Mouse (Mus musculus): ENCODE data around the gene Cntn5.
"Not testable (repeated sequence)": the region's sequence is repeated elsewhere in the genome, so short reads cannot be mapped to it uniquely, and the experiment has no call there.

Gene Cntn5

GRCm38 (mm10) chr9:10650632-10651031 is 253.9 kb downstream of the Cntn5 start:
- no peak for DNase-seq

GRCm38 (mm10) chr9:10645951-10646350 is 258.6 kb downstream of the Cntn5 start:
- DNase-seq = no peak

GRCm38 (mm10) chr9:10645045-10645830 is 259.3 kb downstream of the Cntn5 start:
- no peak for DNase-seq

GRCm38 (mm10) chr9:10618036-10618435 is 286.5 kb downstream of the Cntn5 start:
- DNase-seq = no peak

- DNase-seq = no peak
Observed at GRCm38 (mm10) chr9:10575346-10576241, 329.0 kb downstream of the Cntn5 start.

- DNase-seq = no peak
Observed at GRCm38 (mm10) chr9:10569830-10570229, 334.7 kb downstream of the Cntn5 start.

- DNase-seq = not testable (repeated sequence)
Observed at GRCm38 (mm10) chr9:10540877-10541276, 363.7 kb downstream of the Cntn5 start.

- DNase-seq = no peak
Observed at GRCm38 (mm10) chr9:10532248-10532647, 372.3 kb downstream of the Cntn5 start.

GRCm38 (mm10) chr9:10531087-10531486 is 373.5 kb downstream of the Cntn5 start:
- no peak for DNase-seq

- no peak for DNase-seq
Observed at GRCm38 (mm10) chr9:10529528-10529927, 375.0 kb downstream of the Cntn5 start.

- DNase-seq = no peak
Observed at GRCm38 (mm10) chr9:10529113-10529512, 375.5 kb downstream of the Cntn5 start.

- DNase-seq = no peak
Observed at GRCm38 (mm10) chr9:10528692-10529091, 375.9 kb downstream of the Cntn5 start.

GRCm38 (mm10) chr9:10525915-10526667 is 378.5 kb downstream of the Cntn5 start:
- no peak for DNase-seq

GRCm38 (mm10) chr9:10522604-10523003 is 382.0 kb downstream of the Cntn5 start:
- DNase-seq = no peak

- DNase-seq = no peak
Observed at GRCm38 (mm10) chr9:10521054-10521453, 383.5 kb downstream of the Cntn5 start.

GRCm38 (mm10) chr9:10492243-10492642 is 412.3 kb downstream of the Cntn5 start:
- DNase-seq = no peak

GRCm38 (mm10) chr9:10471484-10472125 is 433.0 kb downstream of the Cntn5 start:
- no peak for DNase-seq

- no peak for DNase-seq
Observed at GRCm38 (mm10) chr9:10464758-10465157, 439.8 kb downstream of the Cntn5 start.

GRCm38 (mm10) chr9:10457900-10458299 is 446.7 kb downstream of the Cntn5 start:
- DNase-seq = no peak

GRCm38 (mm10) chr9:10448987-10449563 is 455.5 kb downstream of the Cntn5 start:
- DNase-seq = no peak

- no peak for DNase-seq
Observed at GRCm38 (mm10) chr9:10447220-10447837, 457.2 kb downstream of the Cntn5 start.

- no peak for DNase-seq
Observed at GRCm38 (mm10) chr9:10412075-10412474, 492.5 kb downstream of the Cntn5 start.
